Mouse (Mus musculus): ENCODE data around the gene Il12rb2. TPM values are rescaled to one million over a fixed set of nuclear protein-coding genes. Genes with fewer than 3 reads are reported as not detected.

Il12rb2 gene
- total and polyA plus RNA-seq, 3 experiments, result 0.10 to 0.32 (median 0.21) TPM

DNA sequence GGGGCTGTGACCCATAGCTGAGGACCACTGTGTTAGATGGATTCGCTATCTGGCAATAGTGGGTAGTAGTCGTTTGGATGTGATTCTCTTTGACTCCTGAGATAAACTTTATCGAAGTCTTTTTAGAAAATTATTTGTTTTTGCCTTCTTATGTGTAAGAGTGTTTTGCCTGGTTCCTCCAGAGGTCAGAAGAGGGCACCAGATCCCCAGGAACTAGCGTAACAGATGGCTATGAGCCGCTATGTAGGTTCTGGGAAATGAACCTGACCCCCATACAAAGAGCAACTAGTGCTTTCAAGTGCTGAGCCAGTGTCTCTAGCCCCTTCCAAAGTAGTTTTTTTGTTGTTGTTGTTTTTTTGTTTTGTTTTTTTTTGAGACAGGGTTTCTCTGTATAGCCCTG lies 79.9 kb downstream of the Il12rb2 start:
- DNase-seq, result no peak

- DNase-seq, result no peak
Measured at GRCm38 (mm10) chr6:67292042-67292623, 83.9 kb downstream of the Il12rb2 start.

DNA sequence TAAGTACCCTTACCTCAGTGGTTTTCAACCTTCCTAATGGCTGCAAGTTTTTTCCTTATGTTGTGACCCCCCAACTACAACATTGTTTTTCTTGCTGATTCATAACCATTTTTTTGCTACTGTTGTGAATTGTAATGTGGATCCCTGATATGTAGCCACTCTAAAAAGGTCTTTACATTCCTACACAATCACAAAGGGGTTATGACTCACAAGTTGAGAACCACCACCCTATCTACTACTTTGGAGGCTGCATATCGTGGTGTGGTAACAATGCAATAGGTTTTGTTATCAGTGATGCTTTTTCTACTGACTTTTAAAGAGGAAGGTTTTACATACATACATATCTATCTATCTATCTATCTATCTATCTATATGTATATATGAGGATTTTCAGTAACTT lies 93.1 kb downstream of the Il12rb2 start:
- no peak for DNase-seq

GRCm38 (mm10) chr6:67281614-67282197 lies 94.3 kb downstream of the Il12rb2 start:
- DNase-seq, result no peak

GRCm38 (mm10) chr6:67277944-67278343 lies 98.0 kb downstream of the Il12rb2 start:
- no peak for DNase-seq

DNA sequence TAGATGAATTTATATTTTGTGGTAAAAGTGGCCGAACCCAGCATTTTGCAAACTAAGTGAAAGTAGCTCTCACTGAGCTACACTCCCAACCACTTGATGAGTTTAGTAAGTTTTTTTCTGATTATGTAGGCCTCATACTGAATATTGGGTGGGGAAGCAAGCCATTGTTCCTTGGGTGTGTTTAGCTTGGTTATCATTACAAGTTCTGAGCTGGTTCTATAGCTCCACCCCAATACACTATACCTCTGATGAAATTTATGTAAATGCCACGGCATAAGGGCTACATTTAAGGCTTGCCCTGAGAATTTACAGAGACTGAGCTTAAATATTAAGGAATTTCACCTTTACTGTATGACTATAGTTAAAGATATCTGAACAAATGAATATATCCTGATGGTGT lies 106.5 kb downstream of the Il12rb2 start:
- DNase-seq, result no peak

GRCm38 (mm10) chr6:67268983-67269382 lies 107.0 kb downstream of the Il12rb2 start:
- DNase-seq, result no peak

- DNase-seq, result no peak
Measured at GRCm38 (mm10) chr6:67268245-67268612, 107.8 kb downstream of the Il12rb2 start.

DNA sequence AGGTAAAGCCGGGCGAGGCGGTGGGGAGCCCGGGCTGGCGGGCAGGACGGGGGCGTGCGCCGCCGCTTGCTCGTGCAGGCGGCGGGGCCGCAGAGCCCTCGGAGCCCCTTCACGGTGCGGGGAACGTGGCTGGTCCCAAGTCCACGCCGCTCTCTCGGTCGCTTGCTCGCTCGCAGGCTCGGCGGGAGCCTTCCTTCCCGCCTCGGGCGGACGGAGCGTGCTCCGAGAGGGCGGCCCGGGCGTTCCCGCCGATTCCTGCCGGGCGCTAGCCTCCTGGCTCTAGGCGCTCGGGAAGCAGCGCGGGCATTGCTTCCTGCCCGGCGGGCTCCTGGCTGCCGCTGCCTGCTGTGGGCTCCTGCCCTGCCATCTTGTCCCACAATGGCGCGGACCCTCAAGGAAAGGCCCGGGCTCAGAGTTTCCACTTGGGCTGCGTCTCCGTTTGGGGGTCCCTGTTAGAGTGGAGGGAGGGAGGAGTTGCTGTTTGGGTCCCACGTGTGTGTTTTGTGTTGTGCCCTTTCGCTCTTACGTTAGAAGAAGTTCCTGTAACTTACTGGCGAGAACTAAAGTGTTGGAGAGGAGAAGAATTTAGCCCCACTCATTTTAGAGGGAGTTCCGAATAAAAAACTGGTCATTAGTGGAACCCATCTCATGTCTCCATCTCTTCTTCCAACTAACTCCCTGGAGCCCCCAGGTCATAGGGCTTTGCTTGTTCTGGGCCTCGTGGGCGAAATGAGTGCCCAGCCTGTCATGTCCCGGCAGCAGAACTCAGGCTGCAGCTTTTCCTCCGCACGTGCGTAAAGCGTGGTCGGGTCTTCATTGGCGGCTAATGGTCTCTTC lies 108.4 kb downstream of the Il12rb2 start:
- DNase-seq, result peak; percentile 59

GRCm38 (mm10) chr6:67266664-67267407 lies 109.2 kb downstream of the Il12rb2 start:
- DNase-seq, result peak; percentile 97

DNA sequence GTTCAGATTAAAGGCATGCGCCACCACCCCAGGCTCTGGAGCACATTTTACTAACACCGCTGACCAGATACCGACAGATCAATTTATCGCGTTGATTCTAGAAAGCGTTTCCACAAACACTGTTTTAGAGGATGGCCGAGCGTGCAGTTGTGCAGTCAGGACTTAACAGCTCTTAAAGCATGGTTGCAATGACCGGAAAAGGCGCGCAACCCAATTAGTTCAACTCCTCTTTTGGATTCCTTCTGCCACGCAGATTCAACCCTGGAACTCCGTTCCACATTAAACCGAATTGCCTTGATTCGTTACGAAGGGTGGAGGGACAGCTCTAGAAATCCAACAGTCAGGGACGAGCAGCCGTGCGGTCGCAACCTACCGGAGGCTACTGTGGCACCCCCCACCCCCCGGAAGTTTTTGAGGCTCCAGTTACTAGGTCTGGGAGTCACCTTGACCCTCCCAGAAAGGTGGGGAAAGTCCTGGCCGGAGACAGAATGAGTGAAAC lies 109.8 kb downstream of the Il12rb2 start:
- no peak for DNase-seq

- no peak for DNase-seq
Measured at GRCm38 (mm10) chr6:67264935-67265334, 111.1 kb downstream of the Il12rb2 start.

- no peak for DNase-seq
Measured at GRCm38 (mm10) chr6:67251095-67251494, 124.9 kb downstream of the Il12rb2 start.

DNA sequence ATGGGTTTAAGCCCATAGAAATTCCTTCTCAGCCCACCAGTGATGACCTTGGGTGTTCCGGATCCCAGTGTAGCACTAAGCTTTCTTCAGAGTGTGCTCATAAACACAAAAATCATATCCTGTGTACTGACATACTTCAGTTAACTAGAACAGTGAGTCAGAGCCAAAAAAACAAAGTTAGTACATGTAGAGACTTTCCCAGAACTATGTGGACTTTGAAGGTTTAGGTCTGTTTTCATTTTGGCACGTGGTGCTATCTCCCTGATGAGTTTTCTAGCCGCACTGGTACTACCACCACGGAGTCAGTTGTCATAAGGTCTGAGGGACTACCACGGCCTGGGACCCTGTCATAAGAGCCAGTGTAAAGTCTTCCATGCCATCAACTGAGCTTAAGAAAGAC lies 131.5 kb downstream of the Il12rb2 start:
- DNase-seq, result no peak

DNA sequence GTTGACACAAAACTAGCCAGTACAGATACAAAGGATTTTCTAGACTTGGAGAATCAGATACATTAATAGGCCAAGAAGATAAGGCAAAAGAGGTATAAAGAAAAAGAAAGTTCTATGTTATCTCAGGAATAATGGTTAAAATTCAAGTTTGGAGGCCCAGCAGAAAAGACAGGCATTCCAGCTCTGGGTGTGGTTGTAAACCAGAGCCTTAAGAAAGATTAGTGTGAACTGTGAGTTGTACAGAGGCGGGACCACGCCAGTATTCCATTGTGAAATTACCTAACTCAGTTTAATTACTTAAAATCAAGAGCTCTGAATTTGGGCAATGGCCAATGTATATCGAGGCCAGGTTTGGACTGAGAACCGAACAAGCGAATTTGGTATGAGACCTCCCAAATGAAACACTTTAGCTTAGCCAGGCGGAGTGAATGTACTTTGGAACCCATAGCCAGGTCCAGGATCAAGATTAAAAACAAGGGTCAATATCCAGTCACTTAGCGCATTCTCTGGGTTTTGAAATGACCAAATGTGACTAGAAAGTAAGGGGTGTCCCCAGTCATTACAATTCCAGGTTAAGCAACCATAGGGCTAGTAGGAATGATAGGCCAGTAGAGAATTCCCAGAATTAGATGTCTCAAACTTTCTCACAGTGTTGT lies 132.1 kb downstream of the Il12rb2 start:
- no peak for DNase-seq

Other genes starting within 250 kb of the Il12rb2 start
- 100 to 1,000 TPM; 283 to 345 TPM for gene Serbp1, start 138.0 kb downstream of the Il12rb2 start, total RNA-seq (2021)
- 22.1 and 46.7 TPM in 2 replicates for gene Serbp1, start 138.0 kb downstream of the Il12rb2 start, polyA plus RNA-seq (2012; rRNA removed)
- 10 to 100 TPM in 1 of 2 experiments, 1 to 10 TPM in 1; 7.3 to 12.3 TPM for gene Il23r, start 115.7 kb upstream of the Il12rb2 start, total RNA-seq (2021)
- gene Il23r, start 115.7 kb upstream of the Il12rb2 start, polyA plus RNA-seq (2012; rRNA removed), result 0.03 and 0.08 TPM in 2 replicates
- not detected for gene Tacstd2, start 159.6 kb upstream of the Il12rb2 start, total RNA-seq (2021)
- gene Tacstd2, start 159.6 kb upstream of the Il12rb2 start, polyA plus RNA-seq (2012; rRNA removed), result 0.11 TPM in 1 of 2 replicates, not detected in the other